Mouse (Mus musculus) C2C12 (cell line): ENCODE measurements around the gene Echs1.
A peak's percentile ranks its signal among the peaks of the same experiment; 100 is the strongest.

Source experiments
- CEBPB ChIP-seq: IDR thresholded peaks from one replicate; pipeline ENCODE4 v1.6.1; 2011; ENCODE audit warnings: low read depth, mild to moderate bottlenecking, control low read depth, moderate library complexity
- CTCF ChIP-seq: IDR thresholded peaks from one replicate; pipeline ENCODE4 v1.5.1; 2011; ENCODE audit not compliant: control insufficient read depth, insufficient read depth, insufficient read length
- FOSL1 ChIP-seq: IDR thresholded peaks from one replicate; pipeline ENCODE4 v1.8.0; 2011; ENCODE audit warnings: mild to moderate bottlenecking, low read length; ENCODE audit not compliant: poor library complexity, insufficient read depth, severe bottlenecking
- MAX ChIP-seq: IDR thresholded peaks from one replicate; pipeline ENCODE4 v1.6.1; 2011; ENCODE audit warnings: mild to moderate bottlenecking, control low read depth
- MYOD1 ChIP-seq: IDR thresholded peaks from one replicate; pipeline ENCODE4 v1.6.1; 2011; ENCODE audit warnings: low read depth; ENCODE audit not compliant: control insufficient read depth, insufficient read length
- MYOG ChIP-seq: IDR thresholded peaks from one replicate; pipeline ENCODE4 v1.6.1; 2011; ENCODE audit not compliant: control insufficient read depth, insufficient read length; ENCODE audit errors: extremely low read depth
- USF1 ChIP-seq: IDR thresholded peaks from one replicate; pipeline ENCODE4 v1.6.1; 2011; ENCODE audit warnings: low read depth, mild to moderate bottlenecking, control low read depth, moderate library complexity

GRCm38 (mm10) chr7:140137135-140138020 is 21.1 kb upstream of the Echs1 start, which contains the start of gene Mtg1:
- TF ChIP-seq FOSL1 (no peak), CTCF (no peak), CEBPB (no peak), MAX (peak; percentile 92), USF1 (peak; percentile 12), MYOD1 (no peak), MYOG (no peak)
